Mouse (Mus musculus) c-Kit-negative CD71-positive TER-119-positive erythroid progenitor cells, embryonic 14.5 days (primary cell): ENCODE data around the gene Klf13.

Experiments
- DNase-seq: peaks from one replicate; pipeline ENCODE4 v3.0.0-alpha.2; 2013; ENCODE audit warnings: low read depth, low spot score

Klf13 gene

DNA sequence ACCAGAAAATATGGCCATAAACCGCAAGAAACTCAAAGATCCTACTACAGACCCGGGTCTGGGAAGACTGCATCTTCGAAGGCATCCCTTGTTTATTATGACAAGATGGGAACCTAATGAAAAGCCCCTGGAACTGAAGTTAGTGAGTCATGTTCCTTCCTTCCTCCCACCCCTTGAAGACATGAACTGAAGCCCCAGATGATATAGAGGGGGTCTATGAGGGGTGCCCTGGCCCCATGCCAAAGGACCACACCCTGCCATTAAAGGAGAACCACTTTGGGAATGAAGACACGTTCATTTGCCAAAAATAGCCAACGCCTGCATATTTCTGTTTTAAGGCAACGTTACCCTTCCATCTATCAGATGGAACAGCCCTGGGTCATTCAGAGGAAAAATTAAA, 50.0 kb downstream of the Klf13 start:
- DNase-seq: no peak

- no peak for DNase-seq
These were observed 51.1 kb downstream of the Klf13 start for GRCm38 (mm10) chr7:63887602-63888123.

GRCm38 (mm10) chr7:63887034-63887551, 51.6 kb downstream of the Klf13 start:
- DNase-seq: no peak

DNA sequence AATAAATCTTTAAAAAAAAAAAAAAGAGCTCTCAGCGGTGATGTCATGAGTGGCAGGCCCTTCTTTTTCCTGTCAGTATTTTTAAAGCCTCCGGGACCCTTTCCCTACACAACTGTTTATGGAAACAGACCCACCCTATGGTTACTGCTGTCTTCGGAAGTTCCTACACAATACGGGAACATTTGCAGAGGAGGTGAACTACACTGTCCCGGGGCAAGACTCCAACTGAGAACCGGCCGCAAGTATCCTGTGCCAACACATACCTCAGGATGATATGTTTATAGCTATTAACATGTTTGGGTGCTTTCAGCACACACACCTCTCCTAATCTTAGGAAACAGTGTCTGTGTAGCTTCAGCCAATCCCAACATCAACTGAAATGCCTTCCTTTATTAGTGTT, 53.7 kb downstream of the Klf13 start:
- DNase-seq: no peak

DNA sequence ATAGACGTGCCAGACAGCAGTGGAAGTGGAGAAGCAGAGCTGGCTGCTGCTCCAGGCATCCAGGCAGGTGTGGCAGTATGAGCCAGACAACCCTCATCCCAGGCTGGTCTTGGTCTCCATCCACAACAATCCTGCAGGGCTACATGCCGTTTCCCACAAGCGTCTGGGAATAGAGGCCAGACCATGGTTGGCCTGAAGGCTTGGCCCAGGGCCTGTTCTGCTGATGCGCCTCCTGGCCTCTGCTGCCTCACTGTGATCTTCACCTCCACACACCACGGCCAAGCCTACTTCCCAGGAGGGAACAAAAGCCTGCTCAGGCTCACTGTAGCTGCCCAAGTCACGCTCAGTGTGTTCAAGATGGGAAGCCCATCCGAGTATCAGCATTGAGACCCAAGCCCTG, 56.0 kb downstream of the Klf13 start:
- DNase-seq: no peak

- DNase-seq: no peak
These were observed 59.1 kb downstream of the Klf13 start for GRCm38 (mm10) chr7:63879583-63879982.

DNA sequence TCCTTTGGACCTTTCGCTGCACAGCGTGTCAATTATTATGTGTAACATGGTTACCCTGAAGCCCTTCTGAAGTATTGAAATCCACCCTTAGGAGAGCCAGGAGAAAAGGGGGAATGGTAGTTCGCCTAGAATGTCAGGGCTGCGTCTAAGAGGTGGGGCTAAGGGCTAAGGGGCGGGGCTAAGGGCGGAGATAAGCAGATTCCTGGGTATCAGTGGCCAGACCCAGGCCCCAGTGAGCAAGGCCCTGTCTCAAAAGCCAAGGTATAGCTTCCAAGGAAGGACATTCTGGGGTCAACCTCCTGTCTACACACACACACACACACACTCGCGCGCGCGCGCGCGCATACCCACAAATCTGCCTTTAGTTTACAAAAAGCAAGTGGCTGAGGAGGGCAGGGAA, 61.1 kb downstream of the Klf13 start:
- DNase-seq: no peak

- no peak for DNase-seq
These were observed 62.1 kb downstream of the Klf13 start for GRCm38 (mm10) chr7:63876640-63877039.

- no peak for DNase-seq
These were observed 63.0 kb downstream of the Klf13 start for GRCm38 (mm10) chr7:63875686-63876085.

- DNase-seq: no peak
These were observed 64.8 kb downstream of the Klf13 start for GRCm38 (mm10) chr7:63873880-63874279.

- DNase-seq: no peak
These were observed 67.0 kb downstream of the Klf13 start for GRCm38 (mm10) chr7:63871698-63872097.

- no peak for DNase-seq
These were observed 70.3 kb downstream of the Klf13 start for GRCm38 (mm10) chr7:63868356-63868918.

DNA sequence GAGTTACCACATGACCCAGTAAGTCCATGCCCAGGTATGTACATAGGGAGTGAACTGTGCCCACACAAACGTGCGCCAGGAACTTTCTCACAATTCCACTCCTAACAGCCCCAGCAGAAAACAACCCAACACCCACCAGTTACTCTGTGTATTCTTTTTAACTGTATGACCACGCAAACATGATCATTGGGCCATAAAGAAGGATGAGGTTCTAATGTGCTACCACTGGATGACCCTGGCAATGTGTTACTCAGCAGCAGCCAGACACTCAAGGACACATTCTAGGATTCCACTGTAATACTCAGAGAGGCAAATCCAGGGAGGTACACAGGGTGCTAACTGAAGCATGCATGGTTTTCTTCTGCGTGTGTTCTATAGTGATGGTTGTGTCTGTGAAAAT, 72.8 kb downstream of the Klf13 start:
- DNase-seq: no peak

GRCm38 (mm10) chr7:63863046-63863445, 75.7 kb downstream of the Klf13 start:
- no peak for DNase-seq

DNA sequence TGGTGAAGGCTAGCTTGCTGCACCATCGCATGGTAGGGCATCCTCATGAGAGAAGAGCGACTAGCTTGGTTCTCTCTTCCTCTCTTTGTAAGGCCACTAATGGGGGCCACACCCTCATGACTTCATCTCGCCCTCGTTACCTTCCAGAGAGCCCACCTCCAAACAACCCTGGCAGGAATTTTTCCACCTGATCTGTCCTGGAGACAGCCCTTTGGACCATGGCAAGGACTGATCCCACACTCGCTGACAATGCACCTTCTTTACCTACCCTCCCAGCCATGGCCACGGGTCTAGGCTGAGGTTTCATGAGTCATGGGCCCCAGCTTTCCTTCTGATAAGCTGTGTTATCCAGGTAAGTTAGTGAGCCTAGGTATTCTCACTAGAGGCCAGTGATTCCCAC, 77.6 kb downstream of the Klf13 start:
- no peak for DNase-seq

- DNase-seq: peak; percentile 26
These were observed 80.1 kb downstream of the Klf13 start for GRCm38 (mm10) chr7:63858571-63859152.

DNA sequence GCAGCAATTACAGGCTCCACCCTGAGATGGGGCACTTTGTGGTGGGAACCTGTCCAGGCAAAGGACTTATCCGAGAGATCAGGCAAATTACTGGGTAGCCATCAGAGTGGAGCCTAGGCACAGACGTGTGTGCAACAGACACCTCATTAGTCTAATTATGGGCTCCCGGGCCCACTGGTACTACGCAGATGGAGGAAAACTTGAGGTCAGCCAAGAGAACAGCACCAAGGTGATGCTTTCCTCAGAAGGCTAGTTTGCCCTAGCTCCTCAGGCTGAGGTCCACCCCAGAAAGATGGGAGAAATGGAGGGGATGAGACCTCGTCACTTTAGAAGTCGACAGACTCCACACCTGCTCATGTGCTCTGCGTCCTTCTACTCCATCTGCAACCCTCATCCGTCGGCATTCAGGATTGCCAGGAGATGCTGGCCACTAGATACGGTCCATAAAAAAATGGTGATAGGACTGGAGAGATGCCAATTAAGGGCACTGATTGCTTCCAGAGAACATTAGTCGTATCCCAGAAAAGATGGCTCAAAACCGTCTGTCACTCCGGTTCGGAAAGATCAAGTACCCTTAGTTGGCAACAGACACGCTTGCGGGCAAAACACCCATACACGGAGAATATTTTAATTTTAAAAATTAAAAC, 80.8 kb downstream of the Klf13 start:
- DNase-seq: no peak

GRCm38 (mm10) chr7:63855283-63855682, 83.4 kb downstream of the Klf13 start:
- peak; percentile 15 for DNase-seq

DNA sequence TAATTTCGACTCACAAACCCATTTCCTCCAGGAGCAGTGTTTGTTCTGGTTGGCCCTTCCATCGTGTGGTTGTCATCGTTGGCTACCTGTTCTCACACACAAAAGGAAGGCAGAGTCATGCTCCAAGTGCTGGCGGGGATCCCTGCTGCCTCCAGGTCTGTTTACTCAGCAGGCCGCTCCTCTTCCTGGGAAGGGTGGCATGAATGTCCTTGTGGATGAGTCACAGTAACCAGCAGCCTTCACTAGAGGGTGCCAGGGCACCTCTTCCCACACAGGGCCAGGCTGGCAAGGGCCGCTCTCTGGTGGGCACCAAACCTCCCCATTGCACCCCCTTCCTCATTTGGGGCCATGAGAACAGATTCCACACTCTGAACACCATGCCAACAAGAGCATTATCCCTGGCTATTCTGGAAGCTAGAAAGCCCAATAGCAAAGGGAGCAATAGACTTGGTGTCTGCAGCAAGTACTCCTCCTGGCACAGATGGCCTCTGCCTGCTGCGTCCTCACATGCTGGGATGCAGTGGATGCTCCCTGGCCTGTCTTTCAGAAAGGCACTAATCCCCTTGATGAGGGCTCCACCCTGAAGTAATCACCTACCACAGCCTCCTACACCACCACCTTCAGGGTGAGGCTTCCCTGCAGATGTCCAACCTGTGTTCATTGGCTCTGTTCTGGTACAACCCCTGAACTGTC, 86.7 kb downstream of the Klf13 start:
- no peak for DNase-seq
